Mouse (Mus musculus) adrenal gland, adult 2 months (tissue): ENCODE data around the gene Ttl. TPM values are rescaled to one million over a fixed set of nuclear protein-coding genes. Genes with fewer than 3 reads are reported as not detected.
A peak's percentile ranks its signal among the peaks of the same experiment; 100 is the strongest.

ENCODE experiments used
- DNase-seq: peaks from one replicate; pipeline ENCODE4 v3.0.0; 2021
- polyA plus RNA-seq: library from polyadenylated mRNA; depleted of rRNA; stranded (reverse); fragments of >200 nt; gene quantifications from 2 replicates; pipeline ENCODE4 v1.2.3, GENCODE M21; 2012; rRNA removed
- total RNA-seq, 2 experiments: library from RNA; stranded (reverse); gene quantifications; 2 replicates each; pipeline ENCODE4 v1.2.3; 2021

Gene Ttl
- total and polyA plus RNA-seq, 3 experiments: 5.6 to 13.4 (median 7.5) TPM

DNA sequence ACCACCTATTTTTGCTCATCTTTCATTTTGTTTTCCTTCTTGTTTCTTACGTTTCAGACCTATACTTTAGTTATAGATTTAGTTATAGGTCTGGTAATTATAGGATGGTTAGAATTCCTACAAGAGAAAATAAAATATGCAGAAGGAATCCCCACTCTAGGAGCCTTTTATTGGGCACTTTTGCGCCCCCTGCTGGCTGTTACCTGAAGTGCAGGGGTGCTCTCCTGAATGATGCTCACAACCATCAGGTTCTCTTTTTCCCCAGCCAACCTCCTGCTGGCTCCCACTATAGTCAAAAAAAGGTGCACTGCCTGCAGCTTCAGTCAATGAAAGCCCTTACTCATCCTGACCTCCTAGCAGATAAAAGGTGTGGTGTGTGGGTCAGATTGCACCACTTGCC, 19.2 kb downstream of the Ttl start:
- no peak for DNase-seq

DNA sequence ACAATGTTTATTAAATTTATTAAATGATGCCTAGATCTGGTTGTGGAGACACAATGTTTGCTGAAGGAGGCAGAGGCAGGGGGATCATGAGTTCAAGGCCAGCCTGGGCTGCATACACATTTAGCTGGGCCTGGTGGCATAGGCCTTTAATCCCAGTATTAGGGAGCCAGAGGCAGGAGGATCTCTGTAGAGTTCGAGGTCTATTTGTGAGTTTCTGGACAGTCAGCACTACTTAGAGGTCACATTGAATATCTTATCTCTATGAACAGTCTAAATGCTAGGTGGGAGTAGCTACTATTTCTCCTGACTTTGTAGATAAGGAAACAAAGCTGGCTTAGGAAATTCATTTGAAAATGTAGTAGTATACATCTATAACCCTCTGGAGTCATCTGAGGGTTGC, 21.8 kb downstream of the Ttl start:
- no peak for DNase-seq

DNA sequence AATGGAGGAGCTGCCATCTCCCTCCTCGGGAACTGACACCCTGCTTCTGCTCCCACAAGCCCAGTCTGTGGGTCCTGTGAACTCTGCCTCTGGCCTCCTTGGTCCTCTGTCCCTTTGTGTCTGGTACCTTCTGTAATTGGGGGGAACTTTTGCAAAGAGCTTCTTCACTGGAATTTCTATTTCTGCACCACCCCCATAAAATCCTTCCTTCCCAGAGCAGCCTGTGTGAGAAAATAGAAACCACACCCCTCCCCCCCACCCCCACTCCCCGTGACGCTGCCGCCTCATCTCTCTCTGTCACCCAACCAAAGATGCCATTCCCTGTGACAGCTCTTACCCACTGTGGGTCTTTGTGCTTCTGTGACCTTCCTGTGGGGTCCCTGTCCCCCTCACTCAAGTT, 24.6 kb downstream of the Ttl start:
- DNase-seq: no peak

DNA sequence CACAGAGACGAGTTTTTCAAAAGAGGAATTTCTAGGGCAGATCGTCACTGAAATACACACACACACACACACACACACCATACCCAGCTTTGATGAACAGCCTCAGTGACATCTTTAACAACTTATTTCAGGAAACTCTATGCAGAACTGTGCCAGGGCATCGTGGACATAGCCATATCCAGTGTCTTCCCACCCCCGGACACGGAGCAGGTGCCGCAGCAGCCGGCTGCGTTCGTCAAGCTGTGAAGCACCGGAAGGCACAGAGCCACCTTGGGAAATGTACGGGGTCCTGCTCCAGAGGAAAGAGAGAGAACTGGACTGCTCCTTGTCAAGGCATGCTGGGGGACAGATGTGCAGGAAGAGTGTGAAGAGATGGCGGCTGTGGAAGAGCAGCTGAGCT, 27.1 kb downstream of the Ttl start:
- DNase-seq: no peak

DNA sequence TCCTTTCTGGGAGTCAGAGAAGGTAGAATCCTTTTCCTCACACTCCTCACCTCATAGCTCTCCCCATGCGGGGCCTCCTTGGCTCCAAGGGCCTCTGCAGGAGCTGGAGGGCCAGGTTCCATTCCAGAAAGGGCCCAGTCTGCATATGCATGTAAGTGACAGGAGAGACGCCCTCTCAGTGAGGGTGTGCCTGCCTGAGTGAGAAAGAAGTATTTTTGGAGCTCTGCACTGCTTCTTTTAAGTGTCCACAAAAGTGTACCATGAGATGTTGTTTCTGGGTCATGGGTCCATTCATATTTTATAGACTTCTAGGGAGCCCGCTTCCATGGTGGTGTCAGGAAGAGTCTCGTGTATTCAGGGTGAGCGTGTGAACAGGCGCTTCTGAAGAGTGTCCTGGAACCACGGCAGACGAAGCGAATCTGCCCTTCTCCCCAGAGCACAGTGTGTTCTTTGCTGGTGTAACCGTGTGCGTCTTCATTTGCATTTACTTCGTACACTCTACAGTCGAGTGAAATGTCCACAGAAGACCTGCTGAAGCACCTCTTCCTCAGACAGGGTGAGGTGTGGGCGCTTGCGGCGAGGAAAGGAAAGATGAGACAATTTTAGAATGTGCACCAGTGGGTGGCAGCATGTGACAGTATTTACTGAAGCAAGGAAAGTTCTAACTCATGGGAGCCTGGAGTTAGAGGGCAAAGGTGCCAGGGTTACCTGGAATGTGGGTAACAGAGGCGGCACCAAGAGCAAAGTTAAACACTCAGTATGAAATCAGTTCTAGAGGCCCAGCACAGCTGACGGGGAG, 28.4 kb downstream of the Ttl start:
- no peak for DNase-seq

DNA sequence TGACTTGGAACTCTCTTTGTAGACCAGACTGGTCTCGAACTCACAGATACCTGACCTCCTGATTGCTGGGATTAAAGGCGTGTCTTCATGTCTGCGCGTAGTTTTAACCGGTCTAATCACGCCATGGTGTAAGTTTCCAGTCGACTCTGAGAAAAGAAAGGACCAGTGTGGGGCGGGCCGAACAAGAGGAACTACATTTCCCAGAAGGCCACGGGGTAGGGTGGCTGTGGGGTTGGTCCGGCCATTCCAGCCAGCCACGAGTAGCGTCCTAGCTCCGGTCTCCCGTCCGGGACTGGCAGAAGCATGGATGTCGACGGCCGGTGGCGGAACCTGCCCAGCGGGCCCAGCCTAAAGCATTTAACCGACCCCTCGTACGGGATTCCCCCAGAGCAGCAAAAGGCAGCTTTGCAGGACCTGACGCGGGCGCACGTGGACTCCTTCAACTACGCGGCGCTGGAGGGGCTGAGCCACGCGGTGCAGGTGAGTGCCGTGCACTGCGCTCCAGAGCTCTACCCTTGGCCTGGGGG, 35.1 kb downstream of the Ttl start, which contains the start of gene Polr1b:
Gene Polr1b (plus strand): TSS at position 212 of the 527 bp plus-strand sequence.
- peak; percentile 96 for DNase-seq

DNA sequence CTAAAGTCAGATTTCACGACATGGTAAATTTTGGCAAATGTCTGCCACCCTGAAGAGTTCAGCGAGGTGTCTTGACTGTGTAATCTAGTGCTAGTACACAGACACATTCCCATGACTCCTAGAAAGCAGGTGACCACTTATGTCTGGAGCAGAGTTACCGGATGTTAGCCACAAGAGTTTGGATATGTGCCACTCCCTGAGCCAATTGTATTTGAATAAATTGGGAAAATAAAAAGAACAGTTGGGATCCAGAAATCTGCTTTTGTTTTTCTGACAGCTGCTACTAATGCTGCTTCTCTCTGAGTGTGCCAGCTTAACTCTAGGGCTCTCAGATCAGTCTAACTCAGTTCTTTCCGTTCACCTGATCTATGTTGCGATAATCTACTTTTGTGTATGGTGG, 47.2 kb downstream of the Ttl start:
- DNase-seq: no peak

DNA sequence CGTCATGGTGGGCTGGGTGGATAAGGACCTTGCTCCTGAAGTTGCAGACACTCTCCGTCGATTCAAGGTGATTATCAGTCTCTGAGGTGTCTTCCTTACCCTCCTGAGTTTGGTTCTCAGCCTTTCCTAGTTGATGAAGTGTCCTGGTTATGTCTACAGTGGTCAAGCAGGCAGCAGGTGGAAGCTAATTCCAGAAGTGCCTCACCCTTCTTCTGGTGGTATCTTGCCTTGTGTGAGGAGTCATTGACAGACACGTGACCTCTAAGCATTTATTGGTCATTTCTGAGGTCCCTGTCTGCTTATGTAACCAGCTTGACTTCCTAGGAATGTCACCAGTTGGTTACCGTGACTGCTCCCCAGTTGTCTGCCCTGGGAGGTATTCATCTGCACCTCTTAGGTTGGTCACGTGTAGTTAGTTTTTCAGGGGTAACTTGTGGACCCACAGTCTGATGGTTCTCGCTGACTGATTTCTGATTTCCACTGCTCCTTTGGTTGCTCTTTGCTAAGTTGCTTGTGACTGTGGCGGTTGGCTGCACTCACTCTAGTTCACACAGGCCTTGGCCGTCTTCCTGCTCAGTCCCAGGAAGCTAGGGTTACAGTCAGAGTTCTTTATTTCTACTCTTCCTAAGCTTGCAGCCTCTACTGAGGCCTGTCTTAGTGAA, 50.1 kb downstream of the Ttl start:
- DNase-seq: no peak

DNA sequence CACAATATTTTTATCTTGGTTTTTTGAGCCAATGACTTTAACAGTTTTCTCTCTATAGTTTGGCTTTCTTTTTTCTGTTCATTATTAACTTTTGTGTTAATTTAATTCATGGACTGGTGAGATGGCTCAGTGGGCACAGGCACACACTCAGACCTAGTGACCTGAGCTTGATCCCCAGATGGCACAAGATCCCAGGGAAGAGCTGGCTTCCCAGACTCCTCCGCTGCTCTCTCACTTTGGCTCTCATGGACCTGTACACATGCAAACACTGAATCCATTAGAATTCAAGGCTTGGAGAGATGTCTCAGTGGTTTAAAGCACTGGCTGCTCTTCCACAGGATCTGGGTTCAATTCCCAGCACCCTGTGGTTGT, 50.6 kb downstream of the Ttl start:
- DNase-seq: no peak

DNA sequence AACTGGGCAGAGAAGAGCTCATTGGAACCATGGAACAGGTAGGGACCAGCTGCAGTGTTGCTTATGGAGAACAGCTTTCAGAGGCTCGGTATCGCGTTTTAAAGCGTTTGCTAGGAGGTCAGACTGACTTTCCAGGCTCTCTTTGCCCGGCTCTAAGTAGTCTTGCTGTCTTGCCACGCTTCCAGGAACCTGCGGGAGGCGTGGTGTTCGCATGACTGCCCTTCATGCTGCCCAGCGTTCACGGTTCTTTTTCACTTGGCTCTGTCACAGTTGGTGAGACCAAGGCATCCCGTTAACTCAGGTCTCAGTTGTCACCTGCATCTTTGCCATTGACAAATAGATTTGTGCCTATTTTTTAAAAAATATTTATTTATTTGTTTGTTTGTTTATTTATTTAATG, 52.3 kb downstream of the Ttl start:
- no peak for DNase-seq

DNA sequence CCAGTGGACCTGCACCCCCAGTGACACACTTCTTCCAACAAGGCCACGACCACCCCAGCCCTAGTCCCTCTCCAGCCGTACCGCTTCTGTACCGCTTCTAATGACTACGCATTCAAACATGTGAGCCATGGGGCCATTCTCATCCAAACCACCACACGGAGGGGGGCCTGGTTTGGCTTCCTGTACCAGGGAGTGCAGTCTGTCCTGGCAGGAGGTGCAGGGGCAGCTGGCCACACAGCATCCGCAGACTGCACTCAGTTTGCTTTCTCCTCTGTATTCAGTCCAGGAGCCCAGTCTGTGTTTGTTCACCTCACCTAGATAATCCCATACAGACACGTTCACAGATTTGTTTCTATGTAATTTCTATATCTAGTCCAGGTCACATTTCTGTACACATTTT, 56.2 kb downstream of the Ttl start:
- no peak for DNase-seq

DNA sequence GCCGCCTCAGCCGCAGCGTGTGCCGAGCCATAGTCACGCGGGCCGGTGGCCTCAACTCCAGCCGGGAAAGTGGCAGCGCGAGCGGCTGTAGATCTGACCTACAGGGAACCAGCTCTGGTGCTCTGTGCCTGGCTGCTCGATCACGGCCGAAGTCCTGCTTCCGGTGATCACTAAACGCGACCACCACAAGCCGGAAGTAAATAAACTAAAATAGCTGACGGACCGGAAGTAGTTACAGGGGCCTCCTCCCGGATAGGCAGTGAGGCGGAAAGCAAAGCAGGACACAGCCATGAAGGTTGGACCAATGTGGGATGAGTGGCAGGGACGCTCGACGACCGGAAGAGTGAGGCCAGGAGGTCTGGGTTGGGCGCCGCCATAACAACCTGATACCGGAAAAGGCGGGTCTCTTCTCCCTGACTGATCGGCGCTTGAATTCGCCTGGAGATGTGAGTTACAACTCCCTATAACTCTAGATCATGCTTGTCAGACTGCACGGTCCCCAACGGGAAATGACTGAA, 63.7 kb downstream of the Ttl start, which contains the start of gene Chchd5:
Gene Chchd5 (plus strand): TSS at position 289 of the 518 bp plus-strand sequence.
- peak; percentile 95 for DNase-seq

DNA sequence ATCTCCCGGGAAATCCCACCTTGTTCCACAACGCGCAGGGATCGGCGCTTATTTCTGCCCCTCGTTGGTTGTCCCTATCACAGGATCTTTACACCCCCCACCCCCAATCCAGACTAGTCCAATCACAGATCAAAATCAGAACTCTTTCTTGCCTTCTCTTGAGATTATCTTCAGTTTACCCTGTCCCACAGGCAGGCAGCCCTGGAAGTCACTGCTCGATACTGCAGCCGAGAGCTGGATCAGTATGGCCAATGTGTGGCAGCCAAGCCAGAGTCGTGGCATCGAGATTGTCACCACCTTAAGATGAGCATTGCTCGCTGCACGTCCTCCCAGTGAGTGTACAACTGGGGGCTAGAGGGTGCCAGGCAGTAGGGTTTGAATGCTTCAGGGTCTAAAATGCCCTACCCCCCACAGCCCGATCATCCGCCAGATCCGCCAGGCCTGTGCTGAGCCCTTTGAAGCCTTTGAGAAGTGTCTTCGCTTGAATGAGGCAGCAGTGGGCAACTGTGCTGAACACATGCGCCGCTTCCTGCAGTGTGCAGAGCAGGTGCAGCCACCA, 64.3 kb downstream of the Ttl start:
- no peak for DNase-seq

DNA sequence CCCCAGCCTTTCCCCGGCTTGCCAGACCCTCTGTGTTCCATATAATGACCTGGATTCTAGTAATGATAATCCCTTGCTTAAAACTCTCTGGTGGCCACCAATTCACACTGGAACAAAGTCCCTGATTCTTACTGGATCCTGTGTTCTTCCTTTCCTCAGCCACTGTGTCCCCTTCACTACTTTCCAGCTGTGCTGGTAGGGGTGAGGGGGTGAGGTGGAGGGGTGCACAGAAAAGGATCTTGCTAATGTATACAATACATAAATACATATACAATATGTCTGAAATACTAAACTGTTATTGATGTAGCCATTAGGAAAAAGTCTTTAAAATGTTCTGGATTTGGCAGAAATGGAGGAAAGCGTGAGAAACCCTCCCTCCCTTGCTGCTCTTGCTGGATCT, 65.0 kb downstream of the Ttl start:
- no peak for DNase-seq

DNA sequence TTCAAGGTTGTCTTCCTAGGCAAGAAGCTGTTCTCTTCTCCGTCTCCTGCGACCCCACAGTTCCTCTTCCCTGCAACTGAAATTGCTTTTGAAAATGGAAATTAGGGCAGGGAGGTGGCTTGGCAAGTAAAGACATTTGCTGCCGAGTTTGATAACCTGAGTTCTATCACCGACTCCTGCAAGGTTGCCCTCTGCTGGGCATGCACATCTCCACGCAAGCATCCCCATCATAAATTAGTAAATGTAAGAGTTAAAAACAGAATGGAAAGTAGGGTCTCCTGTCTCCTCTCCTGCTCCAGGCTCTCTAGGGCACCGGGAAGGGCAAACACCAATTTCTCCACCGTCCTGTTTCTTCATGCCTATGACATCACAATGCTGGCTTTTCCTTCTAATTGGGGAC, 66.5 kb downstream of the Ttl start:
- peak; percentile 11 for DNase-seq

DNA sequence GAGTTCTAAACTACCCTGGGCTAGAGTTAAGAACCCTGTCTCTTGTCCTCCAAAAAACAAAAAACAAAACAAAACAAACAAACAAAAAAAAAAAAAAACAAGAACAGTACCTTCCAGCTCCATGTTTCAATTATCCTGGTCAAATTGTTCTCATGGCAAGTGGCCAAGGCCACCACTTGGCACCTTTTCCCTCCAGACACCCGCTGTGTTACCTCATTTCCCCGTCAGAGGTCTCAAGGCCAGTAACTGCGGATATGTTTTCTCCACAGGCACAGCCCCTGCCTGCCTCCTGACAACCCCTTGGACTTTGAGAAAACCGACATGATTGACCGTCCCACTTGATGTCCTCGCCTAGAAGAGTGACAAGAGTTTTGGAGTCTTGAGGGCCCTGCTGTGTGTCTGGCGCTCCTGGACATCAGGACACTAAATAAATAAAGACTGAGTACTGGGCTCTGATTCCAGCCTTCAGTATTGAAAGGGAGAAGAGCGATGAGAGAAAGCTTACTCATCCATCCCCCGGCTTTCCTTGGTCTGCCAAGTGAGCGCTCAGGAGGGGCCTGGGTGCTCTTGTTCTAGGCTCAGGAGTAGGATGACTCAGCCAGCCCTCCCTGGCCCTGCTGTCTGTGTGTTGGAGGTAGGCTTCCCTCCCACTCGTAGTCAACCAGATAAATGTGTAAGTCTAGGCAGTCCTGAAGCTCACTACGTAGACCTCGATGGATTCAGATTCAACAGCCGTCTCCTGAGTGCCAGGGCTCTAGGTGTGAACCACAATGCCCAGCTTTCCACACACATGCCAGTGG, 67.5 kb downstream of the Ttl start:
- DNase-seq: peak; percentile 85

DNA sequence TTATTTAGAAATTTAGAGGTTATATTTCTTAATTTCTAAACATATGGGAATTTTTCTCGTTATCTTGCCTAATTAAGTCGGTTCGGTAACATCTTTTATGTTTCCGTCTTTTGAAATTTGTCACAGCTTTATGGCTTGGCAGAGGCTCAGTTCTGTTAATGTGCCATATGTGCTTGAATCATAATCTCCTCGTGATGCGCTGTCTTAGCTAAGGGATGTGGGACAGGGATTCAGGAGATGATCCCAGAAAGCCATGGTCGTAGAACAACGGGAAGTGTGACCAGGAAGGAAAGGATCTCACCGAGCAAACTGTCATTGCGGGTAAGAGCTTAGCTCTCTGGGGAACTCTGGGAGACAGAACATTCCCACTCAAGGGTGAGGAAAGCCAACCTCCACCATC, 74.2 kb downstream of the Ttl start:
- DNase-seq: no peak

Other genes with a start within 250 kb of the Ttl start
- gene Tmem87b, start 247.8 kb upstream of the Ttl start, total RNA-seq: 10 to 100 TPM; 31.6 to 34.4 TPM
- 10.8 and 14.0 TPM in 2 replicates for gene Tmem87b, start 247.8 kb upstream of the Ttl start, polyA plus RNA-seq
- gene Fbln7, start 203.0 kb upstream of the Ttl start, total RNA-seq: 1 to 10 TPM; 4.6 to 7.2 TPM
- gene Fbln7, start 203.0 kb upstream of the Ttl start, polyA plus RNA-seq: 5.3 and 6.6 TPM in 2 replicates
- 1 to 10 TPM; 2.9 to 3.7 TPM for gene Zc3h8, start 121.9 kb upstream of the Ttl start, total RNA-seq
- gene Zc3h8, start 121.9 kb upstream of the Ttl start, polyA plus RNA-seq: 0.49 and 0.50 TPM in 2 replicates
- gene Zc3h6, start 98.5 kb upstream of the Ttl start, total RNA-seq: 1 to 10 TPM; 3.1 to 7.1 TPM
- 1.4 and 1.5 TPM in 2 replicates for gene Zc3h6, start 98.5 kb upstream of the Ttl start, polyA plus RNA-seq
- gene Gm10762, start 98.2 kb upstream of the Ttl start, total RNA-seq: 1 to 10 TPM; 4.0 to 6.7 TPM
- gene Gm10762, start 98.2 kb upstream of the Ttl start, polyA plus RNA-seq: 5.1 and 6.8 TPM in 2 replicates
- gene Vinac1, start 17.8 kb upstream of the Ttl start, total RNA-seq: under 1 TPM; 0.07 to 0.12 TPM
- gene Vinac1, start 17.8 kb upstream of the Ttl start, polyA plus RNA-seq: 0.16 and 0.28 TPM in 2 replicates
- 10 to 100 TPM; 15.1 to 19.0 TPM for gene Polr1b, start 35.1 kb downstream of the Ttl start, total RNA-seq
- 15.9 and 16.7 TPM in 2 replicates for gene Polr1b, start 35.1 kb downstream of the Ttl start, polyA plus RNA-seq
- gene Chchd5, start 63.8 kb downstream of the Ttl start, total RNA-seq: 10 to 100 TPM; 22.5 to 27.3 TPM
- gene Chchd5, start 63.8 kb downstream of the Ttl start, polyA plus RNA-seq: 84.8 and 107 TPM in 2 replicates
- gene Slc20a1, start 132.8 kb downstream of the Ttl start, total RNA-seq: 10 to 100 TPM; 12.4 to 14.1 TPM
- gene Slc20a1, start 132.8 kb downstream of the Ttl start, polyA plus RNA-seq: 6.8 and 9.4 TPM in 2 replicates
- gene Ckap2l, start 231.3 kb downstream of the Ttl start, total RNA-seq: 1 to 10 TPM in 1 of 2 experiments, under 1 TPM in 1; 0.97 to 1.7 TPM
- gene Ckap2l, start 231.3 kb downstream of the Ttl start, polyA plus RNA-seq: 0.09 and 0.10 TPM in 2 replicates
- not detected for gene Il1a, start 244.0 kb downstream of the Ttl start, total RNA-seq
- gene Il1a, start 244.0 kb downstream of the Ttl start, polyA plus RNA-seq: not detected in 2 replicates